Mouse (Mus musculus) lung, embryonic 15.5 days (tissue): ENCODE results near the gene Gm17334. TPM values are rescaled to one million over a fixed set of nuclear protein-coding genes. Genes with fewer than 3 reads are reported as not detected.

ENCODE experiments used
- ATAC-seq: fragments of 200-750 bp; cut with Nextera tagmentation; 2 replicates; pipeline ENCODE4 v1.8.0; 2017; ENCODE audit warnings: moderate number of reproducible peaks, borderline replicate concordance; ENCODE audit not compliant: low FRiP score, low TSS enrichment; ENCODE audit errors: extremely low read depth
- H3K27ac ChIP-seq: fragments of 300-500 bp; sonication (generic); 2 replicates; pipeline ENCODE4 v1.5.1; 2015; ENCODE audit warnings: moderate library complexity, mild to moderate bottlenecking, inconsistent platforms
- H3K27me3 ChIP-seq: fragments of 300-500 bp; sonication (generic); 2 replicates; pipeline ENCODE4 v1.6.1; 2015; ENCODE audit warnings: inconsistent platforms
- H3K36me3 ChIP-seq: fragments of 300-500 bp; sonication (generic); 2 replicates; pipeline ENCODE4 v1.6.1; 2015; ENCODE audit warnings: inconsistent platforms
- H3K4me1 ChIP-seq: fragments of 300-500 bp; sonication (generic); 2 replicates; pipeline ENCODE4 v1.6.1; 2015; ENCODE audit warnings: inconsistent platforms
- H3K4me2 ChIP-seq: fragments of 300-500 bp; sonication (generic); 2 replicates; pipeline ENCODE4 v1.6.1; 2015; ENCODE audit warnings: inconsistent platforms, mild to moderate bottlenecking, moderate library complexity
- H3K4me3 ChIP-seq: fragments of 300-500 bp; sonication (generic); 2 replicates; pipeline ENCODE4 v1.5.1; 2015; ENCODE audit warnings: mild to moderate bottlenecking, inconsistent platforms
- H3K9ac ChIP-seq: fragments of 300-500 bp; sonication (generic); 2 replicates; pipeline ENCODE4 v1.6.1; 2015; ENCODE audit warnings: inconsistent platforms
- H3K9me3 ChIP-seq: fragments of 300-500 bp; sonication (generic); 2 replicates; pipeline ENCODE4 v1.6.1; 2016; ENCODE audit warnings: inconsistent platforms
- WGBS: fragments of 180-500 bp; shearing (Covaris S2); methylation state at CpG from one replicate; pipeline ENCODE4 v1.1.7; 2015; 5-methylcytosine and 5-hydroxymethylcytosine counted together
- polyA plus RNA-seq: library from polyadenylated mRNA; unstranded; fragments of >200 nt; fragmentation: Nextera tagmentation; extraction: Ambion mirVana; gene quantifications from 2 replicates; pipeline ENCODE4 v1.2.1, GENCODE M21; 2015

The Gm17334 gene
- polyA plus RNA-seq, result 0.22 and 0.36 TPM in 2 replicates

DNA sequence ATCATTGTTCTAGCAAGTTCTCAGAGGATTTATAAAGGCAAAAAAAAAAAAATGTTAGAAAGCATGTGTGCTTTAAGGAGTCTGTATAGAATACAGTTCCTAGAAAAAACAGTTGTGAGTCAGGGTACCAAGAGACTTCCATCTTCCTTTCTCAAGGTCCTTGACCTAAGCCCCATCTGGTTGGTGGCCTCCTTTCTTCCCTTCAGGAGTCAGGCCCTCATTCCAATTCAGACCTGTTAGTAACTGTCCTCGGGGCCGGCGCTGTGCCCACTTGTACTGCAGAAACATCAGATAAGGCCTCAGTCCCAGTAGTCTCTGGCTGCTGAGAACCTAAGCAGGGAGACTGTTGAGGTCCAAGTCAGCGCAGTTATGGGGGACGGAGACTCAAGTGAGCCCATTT is at the start of gene Gm17334:
Gene Gm17334, minus strand, starts transcription at position 101 of the 400 bp plus-strand sequence.
- no peak for ATAC-seq
- H3K27ac ChIP-seq, result no peak within 1 kb of the TSS
- peaks cover 14% of the 10 kb centered on the region for H3K4me1 ChIP-seq
- no peaks in the 10 kb centered on the region for H3K9me3 ChIP-seq
- H3K36me3 ChIP-seq, result peaks cover 35% of the 10 kb centered on the region; the same call in 1 of the 2 replicates
- no peak within 1 kb of the TSS for H3K4me2 ChIP-seq
- H3K27me3 ChIP-seq, result no peaks in the 10 kb centered on the region
- 81% methylated on average over 5 of the region's 5 CpGs for WGBS
- H3K9ac ChIP-seq, result no peak within 1 kb of the TSS
- no peak within 1 kb of the TSS for H3K4me3 ChIP-seq

DNA sequence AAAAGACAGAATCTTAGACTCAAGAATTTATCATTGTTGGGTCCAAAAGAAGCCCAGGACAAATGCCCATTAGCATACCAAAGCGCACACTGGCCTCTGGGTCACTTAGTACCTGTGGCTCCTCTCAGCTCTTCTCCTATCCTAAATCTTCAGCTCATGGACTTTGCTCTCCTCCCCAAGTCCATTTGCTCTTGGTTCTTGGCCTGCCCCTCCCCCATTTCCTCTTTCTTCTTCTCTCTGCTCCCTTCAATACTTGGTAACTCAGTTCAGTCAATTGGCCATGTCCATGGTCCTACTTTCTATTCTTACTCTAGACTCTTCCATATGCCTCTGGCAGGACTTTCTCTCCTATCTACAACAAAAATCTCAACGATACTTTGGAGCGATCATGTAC is 49.0 kb upstream of the Gm17334 start:
- WGBS, result 87% methylated on average over 3 of the region's 3 CpGs
- no peak overlapping the region for H3K27ac ChIP-seq
- no peaks in the 10 kb centered on the region for H3K27me3 ChIP-seq
- H3K4me3 ChIP-seq, result no peak overlapping the region
- H3K4me2 ChIP-seq, result no peak overlapping the region
- no peak for ATAC-seq
- no peak overlapping the region for H3K9ac ChIP-seq
- no peaks in the 10 kb centered on the region for H3K9me3 ChIP-seq
- H3K4me1 ChIP-seq, result 0 out of 2 replicates have a peak, but pooled peaks cover 5% of the 10 kb centered on the region
- no peaks in the 10 kb centered on the region for H3K36me3 ChIP-seq

DNA sequence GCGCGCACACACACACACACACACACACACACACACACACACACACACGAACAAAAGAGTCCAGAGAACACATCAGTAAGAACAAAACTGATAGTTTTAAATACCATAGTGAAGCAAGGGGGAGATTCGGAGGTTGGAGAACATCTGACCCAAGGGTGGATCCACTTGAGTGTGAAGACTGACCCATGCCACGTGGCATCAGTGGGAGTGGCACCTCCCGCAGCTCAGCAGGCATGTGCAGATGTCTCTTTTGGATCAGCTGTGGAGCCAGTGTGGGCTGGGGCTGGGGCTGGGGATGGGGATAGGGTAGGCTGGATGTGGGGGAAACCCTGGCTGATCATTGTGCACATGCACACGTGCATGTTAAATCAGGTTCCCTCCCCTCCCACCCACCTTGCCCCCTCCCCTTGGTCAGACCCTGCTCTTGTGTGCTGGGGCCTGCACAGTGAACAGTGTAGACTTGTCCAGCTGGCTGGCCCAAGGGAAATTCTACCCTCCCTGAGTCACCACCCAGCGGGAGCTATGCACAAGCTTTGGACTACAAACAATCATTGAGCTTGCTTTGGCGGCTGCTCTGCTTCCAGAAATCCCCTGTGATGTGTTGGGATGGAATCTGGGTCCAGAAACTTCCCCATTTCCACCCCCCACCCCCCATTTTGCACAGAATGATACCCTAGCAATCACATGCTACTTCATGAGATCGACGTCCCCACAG is 48.4 kb upstream of the Gm17334 start:
- no peak for ATAC-seq
- H3K36me3 ChIP-seq, result no peaks in the 10 kb centered on the region
- H3K9me3 ChIP-seq, result no peaks in the 10 kb centered on the region
- no peak overlapping the region for H3K4me2 ChIP-seq
- no peak overlapping the region for H3K27ac ChIP-seq
- no peak overlapping the region for H3K4me3 ChIP-seq
- 84% methylated on average over 11 of the region's 11 CpGs for WGBS
- 0 out of 2 replicates have a peak, but pooled peaks cover 5% of the 10 kb centered on the region for H3K4me1 ChIP-seq
- H3K9ac ChIP-seq, result no peak overlapping the region
- no peaks in the 10 kb centered on the region for H3K27me3 ChIP-seq

DNA sequence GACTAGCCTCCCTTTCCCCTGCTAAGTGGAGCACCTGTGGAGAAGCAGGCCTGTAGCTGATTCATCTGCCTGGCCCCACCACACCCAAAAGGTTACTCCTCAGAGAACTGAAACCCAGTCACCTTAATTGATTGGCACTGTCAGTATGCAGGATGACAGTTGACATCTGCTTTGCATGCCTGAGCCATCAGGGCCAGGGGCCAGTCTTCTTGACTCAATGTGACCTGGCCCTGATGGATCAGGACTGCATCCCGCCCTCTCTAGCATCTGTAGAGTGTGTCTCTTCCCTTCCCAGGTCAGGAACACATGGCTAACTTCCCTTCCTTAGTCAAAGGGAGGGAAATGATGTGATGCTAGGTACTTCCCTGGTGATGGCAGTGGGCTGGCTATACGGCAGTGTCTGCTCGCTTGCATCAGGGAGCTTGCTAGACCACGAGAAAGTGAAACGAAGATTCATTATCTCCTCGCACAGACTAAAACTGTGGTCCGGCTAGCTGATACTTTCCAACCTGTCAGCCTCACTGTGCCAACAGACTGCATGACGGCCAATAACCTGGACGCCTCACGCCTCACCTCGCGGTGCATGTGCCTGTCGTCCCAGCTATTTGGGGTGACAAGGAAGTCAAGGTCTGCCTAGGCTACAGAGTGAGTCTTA is 47.7 kb upstream of the Gm17334 start:
- 79% methylated on average over 13 of the region's 13 CpGs for WGBS
- Histone ChIP-seq H3K27ac (no peak overlapping the region), H3K4me3 (no peak overlapping the region), H3K9me3 (no peaks in the 10 kb centered on the region), H3K27me3 (no peaks in the 10 kb centered on the region), H3K4me2 (no peak overlapping the region), H3K36me3 (no peaks in the 10 kb centered on the region), H3K9ac (no peak overlapping the region), H3K4me1 (0 out of 2 replicates have a peak, but pooled peaks cover 5% of the 10 kb centered on the region)
- no peak for ATAC-seq

GRCm38 (mm10) chr11:53819511-53819910 is 46.5 kb upstream of the Gm17334 start:
- no peaks in the 10 kb centered on the region for H3K36me3 ChIP-seq
- 89% methylated on average over 6 of the region's 6 CpGs for WGBS
- no peak overlapping the region for H3K9ac ChIP-seq
- no peaks in the 10 kb centered on the region for H3K9me3 ChIP-seq
- no peaks in the 10 kb centered on the region for H3K27me3 ChIP-seq
- ATAC-seq, result no peak
- H3K4me2 ChIP-seq, result no peak overlapping the region
- H3K4me3 ChIP-seq, result no peak overlapping the region
- H3K4me1 ChIP-seq, result 0 out of 2 replicates have a peak, but pooled peaks cover 5% of the 10 kb centered on the region
- H3K27ac ChIP-seq, result no peak overlapping the region

DNA sequence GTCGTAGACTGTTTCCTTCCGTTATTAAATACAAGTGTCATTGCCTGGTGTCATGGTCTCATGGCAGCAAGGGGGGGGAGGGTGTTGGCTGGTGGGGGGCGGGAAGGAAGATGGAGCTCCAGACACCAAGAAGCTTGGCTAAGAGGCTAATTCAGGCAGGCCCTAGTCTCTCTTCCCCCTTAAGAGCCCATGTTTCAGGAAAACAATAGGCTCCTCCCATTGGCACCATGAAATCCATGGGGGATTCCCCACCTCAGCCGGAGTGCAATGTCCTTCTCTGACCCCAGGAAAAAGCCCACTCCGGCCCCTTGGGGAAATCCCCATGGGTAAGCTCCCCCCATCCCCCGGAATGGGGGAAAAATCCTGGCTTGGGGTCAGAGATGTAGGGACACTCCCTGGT is 45.8 kb upstream of the Gm17334 start:
- Histone ChIP-seq H3K36me3 (no peaks in the 10 kb centered on the region), H3K4me2 (no peak overlapping the region), H3K4me3 (no peak overlapping the region), H3K27ac (no peak overlapping the region; the same call in 1 of the 2 replicates), H3K4me1 (0 out of 2 replicates have a peak, but pooled peaks cover 5% of the 10 kb centered on the region), H3K27me3 (no peaks in the 10 kb centered on the region), H3K9me3 (no peaks in the 10 kb centered on the region), H3K9ac (no peak overlapping the region)
- no peak for ATAC-seq
- whole genome bisulfite sequencing, result 35% methylated on average over 6 of the region's 6 CpGs

DNA sequence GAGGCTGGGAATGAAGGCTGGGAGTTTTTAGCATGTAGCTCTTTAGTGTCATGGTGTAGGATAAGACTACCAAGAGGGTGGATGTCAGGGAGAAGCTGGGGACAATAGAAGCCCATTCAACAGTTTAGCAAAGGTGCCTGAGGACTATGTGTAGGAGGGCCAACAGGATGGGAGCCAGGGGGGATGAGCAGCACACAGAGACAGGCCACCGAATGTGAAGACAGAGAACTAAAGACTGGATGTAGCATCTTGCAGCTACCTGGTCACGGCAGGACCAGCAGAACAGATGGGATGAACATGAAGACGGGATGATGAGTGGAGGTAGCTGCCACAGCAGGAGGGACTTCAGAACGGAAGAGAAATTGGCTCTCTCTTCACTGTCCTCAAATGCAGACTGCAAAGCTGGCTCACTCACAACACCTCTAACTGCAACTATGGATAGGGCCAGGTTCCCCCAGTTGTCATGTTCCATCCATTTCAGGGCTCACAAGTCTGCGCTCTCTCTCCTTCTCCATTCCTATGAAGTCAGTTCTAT is 43.9 kb upstream of the Gm17334 start:
- no peak overlapping the region for H3K4me2 ChIP-seq
- H3K4me3 ChIP-seq, result no peak overlapping the region
- H3K9me3 ChIP-seq, result no peaks in the 10 kb centered on the region
- no peaks in the 10 kb centered on the region for H3K27me3 ChIP-seq
- 87% methylated on average over 5 of the region's 5 CpGs for WGBS
- ATAC-seq, result no peak
- no peak overlapping the region for H3K9ac ChIP-seq
- no peaks in the 10 kb centered on the region for H3K36me3 ChIP-seq
- no peak overlapping the region for H3K27ac ChIP-seq
- 0 out of 2 replicates have a peak, but pooled peaks cover 5% of the 10 kb centered on the region for H3K4me1 ChIP-seq

DNA sequence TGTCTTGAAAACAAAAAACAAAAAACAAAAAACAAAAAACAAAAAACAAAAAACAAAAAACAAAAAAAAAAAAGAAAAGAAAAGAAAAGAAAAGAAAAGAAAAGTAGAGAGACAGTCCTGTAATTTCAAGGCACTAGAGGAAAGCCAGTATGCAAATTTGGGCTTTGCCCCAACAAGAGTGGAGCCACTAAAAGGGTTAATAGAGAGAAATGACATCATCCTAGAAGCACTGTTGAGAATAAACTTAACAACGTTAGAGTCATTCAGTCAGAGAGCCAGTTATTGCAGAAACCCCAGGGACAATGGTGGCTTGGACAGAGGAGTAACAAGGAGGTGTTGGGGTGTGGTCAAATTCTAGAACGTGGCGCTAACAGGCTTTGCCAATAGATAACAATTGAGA is 41.8 kb upstream of the Gm17334 start:
- WGBS, result 58% methylated on average over 3 of the region's 3 CpGs
- Histone ChIP-seq H3K4me2 (no peak overlapping the region), H3K9me3 (no peaks in the 10 kb centered on the region), H3K27me3 (no peaks in the 10 kb centered on the region), H3K27ac (no peak overlapping the region), H3K4me3 (no peak overlapping the region), H3K36me3 (no peaks in the 10 kb centered on the region), H3K4me1 (0 out of 2 replicates have a peak, but pooled peaks cover 8% of the 10 kb centered on the region), H3K9ac (no peak overlapping the region)
- no peak for ATAC-seq

DNA sequence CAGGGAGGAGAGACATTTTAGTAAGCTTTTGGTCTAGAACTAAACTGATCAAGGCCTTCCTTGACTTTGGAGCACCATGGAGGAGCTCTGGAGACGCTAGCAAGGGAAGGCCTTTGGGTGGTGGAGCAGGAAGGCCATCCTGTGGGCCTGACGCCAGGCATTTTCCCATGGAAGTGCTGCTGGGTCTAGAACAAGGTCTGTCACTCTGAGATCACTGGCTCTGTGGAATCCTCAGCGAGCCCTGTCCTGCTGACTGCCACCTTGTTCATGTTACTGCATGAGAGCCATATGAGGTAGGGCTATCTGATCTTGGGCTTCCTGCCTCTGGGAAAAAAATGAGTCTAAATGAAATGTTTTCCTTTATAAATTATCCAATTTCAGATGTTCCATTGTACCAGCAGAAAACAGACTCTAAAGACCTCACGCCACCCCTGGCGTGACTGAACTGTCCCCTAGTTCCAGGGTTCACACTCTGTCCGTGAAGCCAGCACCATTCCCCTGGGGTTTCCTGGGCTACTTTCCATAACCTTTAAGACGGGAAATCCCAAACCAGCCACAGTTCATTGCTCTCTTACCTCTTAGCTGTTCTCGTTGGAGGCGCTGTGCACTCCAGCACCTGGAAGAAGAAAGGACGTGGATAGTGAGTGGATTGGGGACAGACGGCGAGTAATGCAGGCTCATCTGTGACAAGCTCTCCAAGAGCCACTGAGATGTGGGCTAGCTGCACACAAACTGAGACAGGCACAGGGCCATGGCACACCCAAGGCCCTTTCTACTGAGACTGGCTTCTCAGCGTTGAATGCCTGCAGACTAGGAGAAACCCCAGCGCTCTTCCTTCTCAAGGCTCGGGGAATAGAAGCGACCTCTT is 40.2 kb upstream of the Gm17334 start:
- no peak overlapping the region for H3K4me3 ChIP-seq
- H3K4me1 ChIP-seq, result peaks cover 7% of the 10 kb centered on the region; the same call in 1 of the 2 replicates
- H3K36me3 ChIP-seq, result no peaks in the 10 kb centered on the region
- H3K4me2 ChIP-seq, result no peak overlapping the region
- H3K9me3 ChIP-seq, result no peaks in the 10 kb centered on the region
- ATAC-seq, result no peak
- no peaks in the 10 kb centered on the region for H3K27me3 ChIP-seq
- no peak overlapping the region for H3K27ac ChIP-seq
- no peak overlapping the region for H3K9ac ChIP-seq
- 80% methylated on average over 16 of the region's 16 CpGs for WGBS

DNA sequence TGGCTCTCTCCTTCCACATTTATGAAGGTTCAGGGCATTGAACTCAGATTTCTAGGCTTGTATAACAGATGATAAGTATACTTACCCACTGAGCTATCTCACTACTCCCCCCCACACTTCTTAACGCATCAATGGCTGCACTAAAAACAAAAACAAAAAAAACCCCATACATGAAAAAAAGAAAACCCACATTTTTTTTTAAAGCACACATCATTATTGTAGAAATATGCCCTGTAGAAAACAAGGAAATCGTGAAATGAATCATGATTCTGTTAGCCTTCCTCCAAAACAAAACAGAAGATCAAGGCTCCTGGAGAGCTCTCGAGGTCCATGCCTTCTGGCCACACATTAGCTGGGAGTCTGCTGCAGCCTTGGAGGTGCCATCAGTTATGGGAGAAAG is 38.3 kb upstream of the Gm17334 start:
- H3K4me1 ChIP-seq, result peaks cover 7% of the 10 kb centered on the region; the same call in 1 of the 2 replicates
- H3K27ac ChIP-seq, result no peak overlapping the region
- H3K9me3 ChIP-seq, result no peaks in the 10 kb centered on the region
- 76% methylated on average over 3 of the region's 3 CpGs for WGBS
- no peak for ATAC-seq
- no peak overlapping the region for H3K9ac ChIP-seq
- no peak overlapping the region for H3K4me3 ChIP-seq
- H3K4me2 ChIP-seq, result no peak overlapping the region
- H3K27me3 ChIP-seq, result no peaks in the 10 kb centered on the region
- no peaks in the 10 kb centered on the region for H3K36me3 ChIP-seq

- H3K27me3 ChIP-seq, result no peaks in the 10 kb centered on the region
- no peak overlapping the region for H3K27ac ChIP-seq
- H3K9ac ChIP-seq, result no peak overlapping the region
- H3K36me3 ChIP-seq, result no peaks in the 10 kb centered on the region
- WGBS, result 27% methylated on average over 2 of the region's 2 CpGs
- H3K4me3 ChIP-seq, result no peak overlapping the region
- ATAC-seq, result no peak
- no peak overlapping the region for H3K4me2 ChIP-seq
- peaks cover 7% of the 10 kb centered on the region; the same call in 1 of the 2 replicates for H3K4me1 ChIP-seq
- H3K9me3 ChIP-seq, result no peaks in the 10 kb centered on the region
Measured at GRCm38 (mm10) chr11:53810749-53811148, 37.8 kb upstream of the Gm17334 start.
